Mouse (Mus musculus) midbrain, embryonic 11.5 days (tissue): ENCODE measurements around the gene Mid1. TPM values are rescaled to one million over a fixed set of nuclear protein-coding genes. Genes with fewer than 3 reads are reported as not detected.
"Not testable (repeated sequence)": the region's sequence is repeated elsewhere in the genome, so short reads cannot be mapped to it uniquely, and the experiment has no call there.

Source experiments
- ATAC-seq: fragments of 200-750 bp; cut with Nextera tagmentation; 2 replicates; pipeline ENCODE4 v1.8.0; 2017; ENCODE audit warnings: moderate TSS enrichment, moderate library complexity; ENCODE audit not compliant: low FRiP score
- DNase-seq: peaks from one replicate; pipeline ENCODE4 v3.0.0; 2015; ENCODE audit warnings: low spot score; ENCODE audit errors: missing footprints
- H3K27ac ChIP-seq: fragments of 300-500 bp; sonication (generic); 2 replicates; pipeline ENCODE4 v1.5.1; 2014; ENCODE audit warnings: low read depth, low read length
- H3K27me3 ChIP-seq: fragments of 300-500 bp; sonication (generic); 2 replicates; pipeline ENCODE4 v1.6.1; 2014; ENCODE audit warnings: mild to moderate bottlenecking, low read length, moderate library complexity, mixed read lengths; ENCODE audit not compliant: control insufficient read depth, insufficient read depth
- H3K36me3 ChIP-seq: fragments of 300-500 bp; sonication (generic); 2 replicates; pipeline ENCODE4 v1.6.1; 2014; ENCODE audit warnings: mild to moderate bottlenecking, low read length, moderate library complexity, mixed read lengths; ENCODE audit not compliant: control insufficient read depth, insufficient read depth
- H3K4me1 ChIP-seq: fragments of 300-500 bp; sonication (generic); 2 replicates; pipeline ENCODE4 v1.6.1; 2014; ENCODE audit warnings: low read length; ENCODE audit not compliant: control insufficient read depth, insufficient read depth
- H3K4me2 ChIP-seq: fragments of 300-500 bp; sonication (generic); 2 replicates; pipeline ENCODE4 v1.6.1; 2014; ENCODE audit warnings: mild to moderate bottlenecking, moderate library complexity
- H3K4me3 ChIP-seq: fragments of 300-500 bp; sonication (generic); 2 replicates; pipeline ENCODE4 v1.5.1; 2014; ENCODE audit warnings: low read depth, low read length
- H3K9ac ChIP-seq: fragments of 300-500 bp; sonication (generic); 2 replicates; pipeline ENCODE4 v1.6.1; 2014; ENCODE audit warnings: low read length
- H3K9me3 ChIP-seq: fragments of 300-500 bp; sonication (generic); 2 replicates; pipeline ENCODE4 v1.6.1; 2016; ENCODE audit warnings: low read length; ENCODE audit not compliant: control insufficient read depth
- WGBS: fragments of 180-500 bp; shearing (Covaris S2); extraction: QIAGEN DNeasy Blood & Tissue Kit; methylation state at CpG from one replicate; pipeline ENCODE4 v1.1.7; 2014; 5-methylcytosine and 5-hydroxymethylcytosine counted together
- polyA plus RNA-seq: library from polyadenylated mRNA; unstranded; fragments of >200 nt; fragmentation: Nextera tagmentation; extraction: Ambion mirVana; gene quantifications from 2 replicates; pipeline ENCODE4 v1.2.1, GENCODE M21; 2014

Gene Mid1
- polyA plus RNA-seq, 1 experiment from 2014 or later = 31.5 TPM

DNA sequence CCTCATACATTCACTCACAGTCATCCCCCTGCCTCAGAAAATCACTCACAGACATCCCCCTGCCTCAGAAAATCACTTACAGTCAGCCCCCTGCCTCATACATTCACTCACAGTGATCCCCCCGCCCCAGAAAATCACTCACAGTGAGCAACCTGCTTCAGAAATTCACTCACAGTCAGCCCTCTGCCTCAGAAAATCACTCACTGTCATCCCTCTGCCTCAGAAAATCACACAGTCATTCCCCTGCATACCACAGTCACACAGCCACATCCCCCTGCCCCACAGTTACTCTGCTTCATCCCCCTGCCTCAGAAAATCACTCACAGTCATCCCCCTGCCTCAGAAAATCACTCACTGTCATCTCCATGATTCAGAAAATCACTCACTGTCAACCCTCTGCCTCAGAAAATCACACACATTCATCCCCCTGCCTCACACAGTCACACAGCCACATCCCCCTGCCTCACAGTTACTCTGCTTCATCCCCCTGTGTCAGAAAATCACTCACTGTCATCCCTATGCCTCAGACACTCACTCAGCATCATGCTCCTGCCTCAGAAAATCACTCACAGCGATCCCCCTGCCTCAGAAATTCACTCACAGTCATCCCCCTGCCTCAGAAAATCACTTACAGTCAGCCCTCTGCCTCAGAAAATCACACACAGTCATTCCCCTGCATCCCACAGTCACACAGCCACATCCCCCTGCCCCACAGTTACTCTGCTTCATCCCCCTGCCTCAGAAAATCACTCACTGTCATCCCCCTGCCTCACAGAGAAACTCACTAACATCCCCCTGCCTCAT, 322.6 kb downstream of the Mid1 start:
- Histone ChIP-seq H3K27ac (peak overlapping the region; percentile 28), H3K36me3 (peaks cover 14% of the 10 kb centered on the region), H3K9me3 (peaks cover 27% of the 10 kb centered on the region), H3K4me1 (peaks cover 21% of the 10 kb centered on the region)
- H3K27me3 ChIP-seq, H3K4me2 ChIP-seq, H3K4me3 ChIP-seq, H3K9ac ChIP-seq, ATAC-seq: not testable (repeated sequence)
- peak; percentile 60 for DNase-seq
- 40% methylated on average over 2 of the region's 2 CpGs for WGBS

DNA sequence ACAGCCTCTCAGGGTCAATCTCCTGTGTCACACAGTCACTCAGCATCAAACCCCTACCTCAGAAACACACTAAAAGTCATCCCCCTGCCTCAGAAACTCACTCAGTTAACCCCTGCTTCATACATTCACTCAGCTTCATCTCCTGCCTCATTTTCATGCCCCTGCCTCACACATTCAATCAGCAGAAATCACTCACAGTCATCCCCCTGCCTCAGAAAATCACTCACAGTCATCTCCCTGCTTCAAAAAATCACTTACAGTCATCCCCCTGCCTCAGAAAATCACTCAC, 323.1 kb downstream of the Mid1 start:
- H3K27ac ChIP-seq = peak overlapping the region; percentile 28
- H3K4me2 ChIP-seq, H3K9ac ChIP-seq, H3K4me3 ChIP-seq, ATAC-seq, H3K27me3 ChIP-seq: not testable (repeated sequence)
- H3K9me3 ChIP-seq = peaks cover 27% of the 10 kb centered on the region
- peaks cover 14% of the 10 kb centered on the region for H3K36me3 ChIP-seq
- peaks cover 21% of the 10 kb centered on the region for H3K4me1 ChIP-seq
- DNase-seq = peak; percentile 68

DNA sequence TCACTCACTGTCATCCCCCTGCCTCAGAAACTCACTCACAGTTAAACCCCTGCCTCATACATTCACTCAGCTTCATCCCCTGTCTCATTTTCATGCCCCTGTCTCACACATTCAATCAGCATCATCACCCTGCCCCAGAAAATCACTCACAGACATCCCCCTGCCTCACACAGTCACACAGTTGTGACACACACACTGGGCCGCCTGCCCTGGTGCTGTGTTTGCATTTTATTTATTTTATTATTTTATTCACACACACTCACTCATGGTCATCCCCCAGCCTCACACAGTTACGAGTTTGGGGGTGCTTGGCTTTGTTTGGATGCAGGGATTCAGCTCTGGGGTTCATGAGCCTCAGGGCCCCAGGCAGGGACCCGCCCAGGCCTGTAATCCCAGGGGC, 323.6 kb downstream of the Mid1 start:
- not testable (repeated sequence) for H3K9ac ChIP-seq, H3K4me3 ChIP-seq, H3K4me2 ChIP-seq, H3K27me3 ChIP-seq, ATAC-seq
- Histone ChIP-seq H3K4me1 (peaks cover 21% of the 10 kb centered on the region), H3K36me3 (peaks cover 14% of the 10 kb centered on the region), H3K27ac (peak overlapping the region; percentile 48), H3K9me3 (peaks cover 27% of the 10 kb centered on the region)
- DNase-seq = peak; percentile 81
- WGBS = 25% methylated on average over 3 of the region's 3 CpGs

DNA sequence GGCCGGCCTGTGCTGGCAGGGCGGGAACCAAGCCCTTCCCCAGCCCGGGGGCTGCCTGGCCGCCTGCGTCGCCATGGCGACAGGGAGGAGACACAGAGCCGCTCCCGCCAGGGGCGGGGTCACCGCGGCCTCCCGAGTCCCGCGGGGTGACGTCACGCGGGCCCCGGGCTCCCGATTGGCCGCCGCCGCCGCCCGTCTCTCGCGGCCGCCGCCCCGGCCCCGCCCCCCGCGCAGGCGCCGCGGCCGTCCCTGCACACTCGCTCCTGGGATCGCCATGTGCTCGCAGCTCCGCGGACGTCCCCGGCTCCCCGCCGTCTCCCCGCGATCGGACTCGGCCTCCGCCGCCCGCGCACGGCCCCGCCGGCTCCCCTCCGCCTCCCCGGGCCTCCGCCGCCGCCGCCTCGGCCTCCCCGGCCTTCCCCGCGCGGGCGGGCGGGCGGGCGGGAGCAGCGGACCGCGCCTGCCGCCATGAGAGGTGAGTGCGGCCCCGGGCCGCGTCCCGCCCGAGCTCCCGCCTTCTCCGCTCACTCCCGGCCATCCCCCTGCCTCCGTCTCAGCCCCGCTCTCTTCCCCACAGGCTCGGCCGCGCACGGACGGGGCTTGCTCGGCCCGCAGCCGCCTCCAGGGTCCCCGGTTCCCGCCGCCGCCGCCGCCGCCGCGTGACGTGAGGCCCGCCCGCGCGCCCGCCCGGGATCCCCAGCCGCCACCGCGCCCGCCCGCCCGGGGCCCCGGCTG, 324.2 kb downstream of the Mid1 start, which contains the start of gene Gm21887:
TSS of gene Gm21887 (plus strand) at position 644 of the 735 bp plus-strand sequence.
- DNase-seq = peak; percentile 99
- Histone ChIP-seq H3K4me2 (peak within 1 kb of the TSS; percentile 34), H3K36me3 (peaks cover 12% of the 10 kb centered on the region), H3K27ac (peak within 1 kb of the TSS; percentile 48), H3K4me1 (peaks cover 19% of the 10 kb centered on the region), H3K4me3 (peak within 1 kb of the TSS; percentile 45), H3K9ac (peak within 1 kb of the TSS; percentile 65), H3K9me3 (peaks cover 25% of the 10 kb centered on the region)
- not testable (repeated sequence) for H3K27me3 ChIP-seq
- ATAC-seq = peak; percentile 86
- 66% methylated on average over 116 of the region's 118 CpGs for WGBS

DNA sequence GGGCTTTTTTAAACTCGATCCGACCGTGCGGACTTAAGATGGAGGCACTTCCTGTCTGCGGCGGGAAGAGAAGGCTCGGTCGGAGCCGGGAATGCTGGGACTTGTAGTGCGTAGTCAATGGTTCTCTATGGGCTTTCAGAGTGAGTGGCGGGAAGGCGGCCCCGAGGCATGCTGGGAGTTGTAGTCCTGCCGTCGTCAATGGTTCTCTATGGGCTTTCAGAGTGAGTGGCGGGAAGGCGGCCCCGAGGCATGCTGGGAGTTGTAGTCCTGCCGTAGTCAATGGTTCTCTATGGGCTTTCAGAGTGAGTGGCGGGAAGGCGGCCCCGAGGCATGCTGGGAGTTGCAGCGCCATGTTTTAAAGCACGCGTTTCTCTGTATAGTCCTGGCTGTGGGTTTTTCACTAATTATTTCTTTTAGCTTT, 324.8 kb downstream of the Mid1 start:
- Histone ChIP-seq H3K27ac (peak overlapping the region; percentile 42), H3K4me1 (peaks cover 18% of the 10 kb centered on the region), H3K9ac (peak overlapping the region; percentile 65), H3K4me3 (peak overlapping the region; percentile 45), H3K9me3 (peaks cover 24% of the 10 kb centered on the region), H3K36me3 (peaks cover 11% of the 10 kb centered on the region)
- not testable (repeated sequence) for H3K4me2 ChIP-seq, H3K27me3 ChIP-seq
- ATAC-seq (peak; percentile 95), DNase-seq (peak; percentile 99)
- 62% methylated on average over 25 of the region's 25 CpGs for WGBS

DNA sequence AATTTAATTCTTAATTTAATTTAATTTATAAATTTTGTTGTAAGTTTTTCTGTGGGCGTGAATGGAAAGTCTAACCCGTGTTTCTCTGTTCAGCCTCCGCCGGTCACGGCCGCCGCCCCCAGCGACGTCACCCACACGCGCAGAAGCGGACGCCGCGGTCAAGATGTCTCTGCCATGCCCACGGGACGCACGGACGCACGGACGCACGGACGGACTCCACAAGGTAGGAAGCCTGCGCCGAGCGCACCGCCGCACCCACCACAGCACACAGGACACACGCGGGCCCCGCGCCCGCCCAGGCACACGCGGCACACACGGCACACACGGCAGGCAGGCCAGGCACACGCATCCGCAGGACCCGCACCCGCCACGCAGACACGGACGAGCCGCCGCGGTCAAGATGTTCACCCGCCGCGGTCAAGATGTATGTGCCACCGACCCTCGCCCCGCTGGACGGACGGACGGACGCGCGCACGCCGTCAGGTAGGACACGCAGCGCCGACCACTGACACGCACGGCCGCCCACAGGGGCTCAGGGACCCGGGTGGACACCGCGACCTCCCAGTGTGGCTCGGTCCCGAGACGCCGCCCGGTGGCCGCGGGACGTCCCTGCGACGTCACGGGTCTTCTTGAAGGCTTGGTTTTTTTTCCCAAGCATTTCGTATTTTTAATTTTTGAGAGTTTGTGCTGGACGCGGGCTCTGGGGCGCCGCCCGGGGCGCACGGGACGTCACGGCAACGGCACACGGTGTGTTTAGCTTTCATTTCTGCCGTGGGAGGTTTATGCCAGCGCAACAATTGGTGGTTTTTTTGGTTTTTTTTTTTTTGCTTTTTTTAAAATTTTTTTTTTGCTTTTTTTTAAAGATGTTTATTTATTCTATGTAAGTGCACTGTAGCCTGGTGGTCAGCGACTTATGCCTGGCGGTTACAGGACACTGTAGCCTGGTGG, 325.9 kb downstream of the Mid1 start:
- Histone ChIP-seq H3K9me3 (peaks cover 24% of the 10 kb centered on the region), H3K4me1 (peaks cover 15% of the 10 kb centered on the region), H3K9ac (0 out of 2 replicates have a peak overlapping the region, but pooled peaks have one; percentile 9), H3K36me3 (peaks cover 11% of the 10 kb centered on the region), H3K4me3 (peak overlapping the region; percentile 22), H3K4me2 (peak overlapping the region; percentile 34)
- H3K27me3 ChIP-seq, H3K27ac ChIP-seq: not testable (repeated sequence)
- DNase-seq = peak; percentile 90
- ATAC-seq = peak; percentile 31
- WGBS = 85% methylated on average over 97 of the region's 97 CpGs

DNA sequence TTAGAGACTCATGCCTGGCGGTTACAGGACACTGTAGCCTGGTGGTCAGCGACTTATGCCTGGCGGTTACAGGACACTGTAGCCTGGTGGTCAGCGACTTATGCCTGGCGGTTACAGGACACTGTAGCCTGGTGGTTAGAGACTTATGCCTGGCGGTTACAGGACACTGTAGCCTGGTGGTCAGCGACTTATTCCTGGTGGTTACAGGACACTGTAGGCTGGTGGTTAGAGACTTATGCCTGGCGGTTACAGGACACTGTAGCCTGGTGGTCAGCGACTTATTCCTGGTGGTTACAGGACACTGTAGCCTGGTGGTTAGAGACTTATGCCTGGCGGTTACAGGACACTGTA, 326.5 kb downstream of the Mid1 start:
- not testable (repeated sequence) for H3K4me3 ChIP-seq, H3K27ac ChIP-seq
- WGBS = 67% methylated on average over 1 of the region's 10 CpGs

DNA sequence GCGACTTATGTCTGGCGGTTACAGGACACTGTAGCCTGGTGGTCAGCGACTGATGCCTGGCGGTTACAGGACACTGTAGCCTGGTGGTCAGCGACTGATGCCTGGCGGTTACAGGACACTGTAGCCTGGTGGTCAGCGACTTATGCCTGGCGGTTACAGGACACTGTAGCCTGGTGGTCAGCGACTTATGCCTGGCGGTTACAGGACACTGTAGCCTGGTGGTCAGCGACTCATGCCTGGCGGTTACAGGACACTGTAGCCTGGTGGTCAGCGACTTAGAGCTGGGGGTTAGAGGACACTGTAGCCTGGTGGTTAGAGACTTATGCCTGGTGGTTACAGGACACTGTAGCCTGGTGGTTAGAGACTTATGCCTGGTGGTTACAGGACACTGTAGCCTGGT, 328.4 kb downstream of the Mid1 start:
- H3K27me3 ChIP-seq, H3K4me3 ChIP-seq, H3K27ac ChIP-seq, H3K4me2 ChIP-seq, ATAC-seq, DNase-seq, H3K9ac ChIP-seq, H3K4me1 ChIP-seq: not testable (repeated sequence)
- H3K9me3 ChIP-seq = peaks cover 24% of the 10 kb centered on the region
- peaks cover 20% of the 10 kb centered on the region for H3K36me3 ChIP-seq
- no CpG with 5 or more reads among the region's 13 CpGs for WGBS

More for the DNA sequence above, 326.5 kb downstream of the Mid1 start:
- not testable (repeated sequence) for ATAC-seq, H3K9ac ChIP-seq, DNase-seq, H3K4me2 ChIP-seq, H3K27me3 ChIP-seq
- H3K36me3 ChIP-seq = peaks cover 11% of the 10 kb centered on the region
- peaks cover 15% of the 10 kb centered on the region for H3K4me1 ChIP-seq
- peaks cover 24% of the 10 kb centered on the region for H3K9me3 ChIP-seq
